Mouse (Mus musculus): Measurements from ENCODE around the gene Rere. TPM values are rescaled to one million over a fixed set of nuclear protein-coding genes. Genes with fewer than 3 reads are reported as not detected.

Gene Rere
- polyA plus RNA-seq, 2 experiments, result 4.8 to 5.1 TPM

GRCm38 (mm10) chr4:150601489-150601888 is 320.0 kb downstream of the Rere start:
- H3K27ac ChIP-seq, result no peak overlapping the region
- H3K4me2 ChIP-seq (ENCODE audit: low read depth), result no peak overlapping the region
- TF ChIP-seq EP300 (IDR thresholded peaks at IDR 0.05; ENCODE audit: low read depth) (no peak), CTCF (IDR thresholded peaks at IDR 0.05; ENCODE audit: low read depth) (no peak)
- peaks cover 0 to 7% of the 10 kb centered on the region in 2 experiments; a peak in 2 of 4 replicates for H3K4me1 ChIP-seq (replicated peaks; ENCODE audit: control insufficient read depth in 2 of 2, insufficient read depth in 2 of 2, low read length in 1 of 2)
- H3K27me3 ChIP-seq (ENCODE audit: control insufficient read depth, insufficient read depth, low read length), result no peaks in the 10 kb centered on the region
- H3K9ac ChIP-seq (replicated peaks), result no peak overlapping the region
- H3K9me3 ChIP-seq (ENCODE audit: control insufficient read depth, low read length), result no peaks in the 10 kb centered on the region
- 80% methylated on average over 10 of the region's 10 CpGs for WGBS (ENCODE audit: insufficient replicate concordance)
- ATAC-seq (ENCODE audit: insufficient read depth) (no peak), DNase-seq (ENCODE audit: low read depth in 3 of 3, low spot score in 3 of 3) (no peak)
- H3K4me3 ChIP-seq (ENCODE audit: insufficient read depth in 1 of 2, low read depth in 2 of 2, low read length in 2 of 2), result no peak overlapping the region
- no peaks in the 10 kb centered on the region for H3K36me3 ChIP-seq (replicated peaks; ENCODE audit: control insufficient read depth, insufficient read depth, low read depth)

- no peak overlapping the region for H3K9ac ChIP-seq (replicated peaks)
- TF ChIP-seq EP300 (IDR thresholded peaks at IDR 0.05; ENCODE audit: low read depth), result no peak
- TF ChIP-seq CTCF (IDR thresholded peaks at IDR 0.05; ENCODE audit: low read depth), result no peak
- no peak for ATAC-seq (ENCODE audit: insufficient read depth)
- 84% methylated on average over 1 of the region's 1 CpGs for WGBS (ENCODE audit: insufficient replicate concordance)
- H3K36me3 ChIP-seq (replicated peaks; ENCODE audit: control insufficient read depth, insufficient read depth, low read depth), result no peaks in the 10 kb centered on the region
- DNase-seq (ENCODE audit: low read depth in 3 of 3, low spot score in 3 of 3), result no peak
- no peak overlapping the region for H3K4me3 ChIP-seq (ENCODE audit: insufficient read depth in 1 of 2, low read depth in 2 of 2, low read length in 2 of 2)
- H3K4me1 ChIP-seq (replicated peaks; ENCODE audit: control insufficient read depth in 2 of 2, insufficient read depth in 2 of 2, low read length in 1 of 2), result peaks cover 0 to 3% of the 10 kb centered on the region in 2 experiments; a peak in 1 of 4 replicates
- H3K27me3 ChIP-seq (ENCODE audit: control insufficient read depth, insufficient read depth, low read length), result no peaks in the 10 kb centered on the region
- no peak overlapping the region for H3K4me2 ChIP-seq (ENCODE audit: low read depth)
- no peaks in the 10 kb centered on the region for H3K9me3 ChIP-seq (ENCODE audit: control insufficient read depth, low read length)
- no peak overlapping the region for H3K27ac ChIP-seq
Observed at GRCm38 (mm10) chr4:150603366-150604061, 322.1 kb downstream of the Rere start.

DNA sequence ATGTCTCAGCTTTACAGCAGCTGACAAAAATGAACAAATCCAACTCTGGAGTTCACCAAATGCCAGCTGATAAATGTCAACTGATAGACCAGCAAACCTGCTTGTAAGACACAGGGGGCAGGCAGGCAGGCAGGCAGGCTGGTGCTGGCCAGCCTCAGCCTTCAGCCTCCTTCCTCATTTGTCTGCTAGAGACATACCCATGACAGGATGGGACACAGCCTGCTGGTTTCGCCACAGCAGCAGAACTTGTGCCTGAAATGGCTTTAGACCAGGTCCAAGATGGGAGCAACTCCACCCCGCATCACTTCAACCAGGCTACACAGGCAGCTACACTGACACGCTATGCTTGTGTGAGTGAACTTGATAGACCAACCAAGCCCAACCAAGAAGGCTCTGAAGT is 324.4 kb downstream of the Rere start:
- Histone ChIP-seq H3K27me3 (ENCODE audit: control insufficient read depth, insufficient read depth, low read length) (no peaks in the 10 kb centered on the region), H3K9ac (replicated peaks) (no peak overlapping the region), H3K36me3 (replicated peaks; ENCODE audit: control insufficient read depth, insufficient read depth, low read depth) (no peaks in the 10 kb centered on the region), H3K27ac (no peak overlapping the region), H3K4me1 (replicated peaks; ENCODE audit: control insufficient read depth in 2 of 2, insufficient read depth in 2 of 2, low read length in 1 of 2) (peaks cover 0 to 3% of the 10 kb centered on the region in 2 experiments; a peak in 1 of 4 replicates), H3K9me3 (ENCODE audit: control insufficient read depth, low read length) (no peaks in the 10 kb centered on the region), H3K4me2 (ENCODE audit: low read depth) (no peak overlapping the region), H3K4me3 (ENCODE audit: insufficient read depth in 1 of 2, low read depth in 2 of 2, low read length in 2 of 2) (no peak overlapping the region)
- no peak for DNase-seq (ENCODE audit: low read depth in 3 of 3, low spot score in 3 of 3)
- WGBS (ENCODE audit: insufficient replicate concordance), result 68% methylated on average over 3 of the region's 3 CpGs
- ATAC-seq (ENCODE audit: insufficient read depth), result no peak
- TF ChIP-seq EP300 (IDR thresholded peaks at IDR 0.05; ENCODE audit: low read depth) (no peak), CTCF (IDR thresholded peaks at IDR 0.05; ENCODE audit: low read depth) (no peak)

DNA sequence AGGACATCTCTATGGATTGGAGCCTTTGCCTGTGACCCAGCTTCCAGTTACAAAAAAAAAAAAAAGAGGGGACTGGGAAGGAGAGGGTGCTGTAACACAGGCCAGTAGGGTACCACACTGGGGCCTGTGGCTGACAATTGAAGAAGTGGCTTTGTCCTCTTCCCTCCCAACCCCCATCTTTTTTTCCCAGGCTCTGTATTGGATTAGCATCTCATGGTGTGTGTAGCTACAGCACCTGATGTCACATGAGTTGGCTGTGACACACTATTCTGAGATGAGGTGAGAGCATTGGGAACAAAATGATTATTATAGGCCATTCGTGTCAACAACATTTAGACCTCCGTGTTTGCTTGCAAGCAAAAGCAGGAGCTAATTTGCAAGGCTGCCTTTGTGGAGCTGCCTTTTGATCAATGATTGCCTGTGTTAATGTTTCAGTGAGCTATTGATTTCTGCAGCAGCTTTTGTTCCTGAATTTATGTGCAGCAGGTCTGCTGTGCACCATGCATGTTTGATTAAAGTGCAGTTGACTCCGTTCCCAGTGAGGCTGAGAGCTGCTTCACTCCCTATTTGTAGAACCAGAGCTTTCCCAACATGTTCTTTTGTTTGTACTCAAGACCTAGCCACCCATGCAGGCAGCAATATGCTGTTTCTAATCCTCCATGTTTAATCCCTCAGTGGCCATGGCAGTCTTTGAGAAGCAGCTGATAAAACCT is 325.2 kb downstream of the Rere start:
- 72% methylated on average over 3 of the region's 3 CpGs for WGBS (ENCODE audit: insufficient replicate concordance)
- DNase-seq (ENCODE audit: low read depth in 3 of 3, low spot score in 3 of 3), result no peak
- H3K9ac ChIP-seq (replicated peaks), result no peak overlapping the region

DNA sequence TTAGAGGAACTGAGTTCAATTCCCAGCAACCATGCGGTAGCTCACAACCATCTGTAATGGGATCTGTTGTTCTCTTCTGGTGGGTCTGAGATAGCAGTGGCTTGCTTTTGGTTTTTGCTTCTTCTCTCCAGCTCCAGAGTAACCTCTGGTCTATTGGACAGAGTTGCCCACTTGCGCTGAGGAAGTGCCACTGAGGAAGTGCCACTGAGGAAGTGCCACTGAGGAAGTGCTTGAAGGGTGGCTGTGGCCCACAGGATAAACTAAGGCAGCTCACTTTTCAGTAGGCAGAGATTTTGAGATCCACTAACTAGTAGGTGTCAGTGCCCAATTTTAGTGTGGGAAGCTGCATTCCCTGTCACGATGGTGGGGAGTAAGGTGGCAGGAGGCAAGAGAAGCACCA is 327.2 kb downstream of the Rere start:
- Histone ChIP-seq H3K27me3 (ENCODE audit: control insufficient read depth, insufficient read depth, low read length) (no peaks in the 10 kb centered on the region), H3K9ac (replicated peaks) (no peak overlapping the region), H3K36me3 (replicated peaks; ENCODE audit: control insufficient read depth, insufficient read depth, low read depth) (peaks cover under 1% of the 10 kb centered on the region), H3K4me3 (ENCODE audit: insufficient read depth in 1 of 2, low read depth in 2 of 2, low read length in 2 of 2) (no peak overlapping the region), H3K9me3 (ENCODE audit: control insufficient read depth, low read length) (no peaks in the 10 kb centered on the region), H3K4me1 (replicated peaks; ENCODE audit: control insufficient read depth in 2 of 2, insufficient read depth in 2 of 2, low read length in 1 of 2) (peaks cover 0 to 3% of the 10 kb centered on the region in 2 experiments; a peak in 1 of 4 replicates), H3K27ac (no peak overlapping the region), H3K4me2 (ENCODE audit: low read depth) (no peak overlapping the region)
- DNase-seq (ENCODE audit: low read depth in 3 of 3, low spot score in 3 of 3) (no peak), ATAC-seq (ENCODE audit: insufficient read depth) (no peak)
- TF ChIP-seq CTCF (IDR thresholded peaks at IDR 0.05; ENCODE audit: low read depth) (no peak), EP300 (IDR thresholded peaks at IDR 0.05; ENCODE audit: low read depth) (no peak)
- WGBS (ENCODE audit: insufficient replicate concordance), result 83% methylated on average over 3 of the region's 3 CpGs

More for the DNA sequence above, 325.2 kb downstream of the Rere start:
- TF ChIP-seq CTCF (IDR thresholded peaks at IDR 0.05; ENCODE audit: low read depth) (no peak), EP300 (IDR thresholded peaks at IDR 0.05; ENCODE audit: low read depth) (no peak)
- Histone ChIP-seq H3K4me1 (replicated peaks; ENCODE audit: control insufficient read depth in 2 of 2, insufficient read depth in 2 of 2, low read length in 1 of 2) (peaks cover 0 to 3% of the 10 kb centered on the region in 2 experiments; a peak in 1 of 4 replicates), H3K9me3 (ENCODE audit: control insufficient read depth, low read length) (no peaks in the 10 kb centered on the region), H3K36me3 (replicated peaks; ENCODE audit: control insufficient read depth, insufficient read depth, low read depth) (no peaks in the 10 kb centered on the region), H3K4me3 (ENCODE audit: insufficient read depth in 1 of 2, low read depth in 2 of 2, low read length in 2 of 2) (no peak overlapping the region), H3K4me2 (ENCODE audit: low read depth) (no peak overlapping the region), H3K27ac (no peak overlapping the region), H3K27me3 (ENCODE audit: control insufficient read depth, insufficient read depth, low read length) (no peaks in the 10 kb centered on the region)
- ATAC-seq (ENCODE audit: insufficient read depth), result no peak

All from liver, embryonic 14.5 days (tissue).